Mouse (Mus musculus) bone marrow macrophage, adult 2 months (primary cell): Measurements from ENCODE around the gene Mthfd1.

ENCODE experiments used
- CTCF ChIP-seq: IDR thresholded peaks from 2 replicates; pipeline ENCODE4 v1.5.1; 2012; ENCODE audit warnings: low read depth, mild to moderate bottlenecking, low read length, moderate library complexity
- POLR2A ChIP-seq: IDR thresholded peaks from 2 replicates; pipeline ENCODE4 v1.6.1; 2012; ENCODE audit warnings: mild to moderate bottlenecking, low read depth, low read length, borderline replicate concordance

DNA sequence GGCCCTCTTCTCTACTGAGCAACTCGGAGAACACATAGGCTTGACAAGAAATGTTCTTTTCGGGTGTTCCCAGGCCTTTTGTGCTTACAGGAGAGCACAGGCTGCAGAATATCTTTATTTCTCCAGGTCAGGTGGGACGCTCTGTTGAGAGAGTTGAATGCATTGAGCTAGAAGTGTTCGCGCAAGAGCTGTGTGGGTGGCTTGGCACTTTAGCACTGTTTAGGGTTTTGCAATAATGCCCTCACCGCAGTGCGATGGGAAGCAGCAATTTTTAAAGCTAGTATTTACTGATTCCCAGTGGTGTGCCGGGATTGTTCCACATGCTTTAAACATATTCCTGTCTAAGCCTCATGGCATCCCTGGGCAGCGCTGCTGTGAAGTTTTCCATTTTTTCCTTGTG, 56.1 kb downstream of the Mthfd1 start:
- TF ChIP-seq CTCF (no peak), POLR2A (no peak)
